Mouse (Mus musculus) neural tube, embryonic 11.5 days (tissue): ENCODE measurements at regions not wholly inside any gene's neighbourhood (a gene's known extent, or its start where the extent isn't known, plus 50 kb on each side); places are given as distances from the start of the nearest gene placed in this dataset.

Experiments used
- ATAC-seq: fragments of 200-750 bp; cut with Nextera tagmentation; 2 replicates; pipeline ENCODE4 v1.8.0; 2017; ENCODE audit warnings: moderate number of reproducible peaks, mild to moderate bottlenecking, moderate TSS enrichment, moderate library complexity; ENCODE audit not compliant: insufficient read depth, low FRiP score, low TSS enrichment
- DNase-seq: peaks from one replicate; pipeline ENCODE4 v3.0.0-alpha.2; 2015; ENCODE audit warnings: low spot score
- H3K27ac ChIP-seq: fragments of 300-500 bp; sonication (generic); 2 replicates; pipeline ENCODE4 v1.5.1; 2014; ENCODE audit warnings: low read depth, mild to moderate bottlenecking, low read length
- H3K27me3 ChIP-seq: fragments of 300-500 bp; sonication (generic); 2 replicates; pipeline ENCODE4 v1.6.1; 2014; ENCODE audit warnings: mild to moderate bottlenecking, low read length, mixed read lengths; ENCODE audit not compliant: control insufficient read depth, insufficient read depth
- H3K36me3 ChIP-seq: fragments of 300-500 bp; sonication (generic); 2 replicates; pipeline ENCODE4 v1.6.1; 2014; ENCODE audit warnings: mild to moderate bottlenecking, low read length, moderate library complexity, mixed read lengths; ENCODE audit not compliant: control insufficient read depth, insufficient read depth
- H3K4me1 ChIP-seq: fragments of 300-500 bp; sonication (generic); 2 replicates; pipeline ENCODE4 v1.6.1; 2014; ENCODE audit warnings: low read length, mixed read lengths; ENCODE audit not compliant: control insufficient read depth, insufficient read depth
- H3K4me2 ChIP-seq: fragments of 300-500 bp; sonication (generic); 2 replicates; pipeline ENCODE4 v1.6.1; 2014; ENCODE audit warnings: low read depth, mild to moderate bottlenecking, moderate library complexity
- H3K4me3 ChIP-seq: fragments of 300-500 bp; sonication (generic); 2 replicates; pipeline ENCODE4 v1.5.1; 2014; ENCODE audit warnings: low read depth, low read length
- H3K9ac ChIP-seq: fragments of 300-500 bp; sonication (generic); 2 replicates; pipeline ENCODE4 v1.6.1; 2014; ENCODE audit warnings: mild to moderate bottlenecking, low read length
- H3K9me3 ChIP-seq: fragments of 300-500 bp; sonication (generic); 2 replicates; pipeline ENCODE4 v1.6.1; 2016; ENCODE audit warnings: low read length; ENCODE audit not compliant: control insufficient read depth
- WGBS: fragments of 180-500 bp; shearing (Covaris S2); extraction: QIAGEN DNeasy Blood & Tissue Kit; methylation state at CpG from one replicate; pipeline ENCODE4 v1.1.7; 2014; 5-methylcytosine and 5-hydroxymethylcytosine counted together

DNA sequence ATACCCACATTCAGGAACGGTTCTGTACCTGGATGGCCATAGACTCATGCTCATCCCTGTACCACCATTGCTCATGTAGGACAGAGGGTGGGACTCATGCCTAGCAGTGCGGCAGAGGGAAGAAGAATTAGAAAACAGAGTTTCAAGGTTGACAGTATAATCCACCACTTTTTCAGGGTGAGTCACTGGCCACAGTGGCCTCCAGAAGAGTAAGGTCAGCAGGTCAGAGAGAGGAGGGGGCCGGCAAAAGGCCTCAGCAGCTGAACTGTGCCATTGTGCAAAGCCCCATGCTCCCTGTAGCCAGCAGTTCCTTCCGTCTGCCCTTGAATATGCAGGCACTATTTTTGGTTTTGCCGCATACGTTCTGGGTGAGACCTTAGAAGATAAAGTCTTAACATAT, 78.1 kb upstream of the Grik1 start:
- Histone ChIP-seq H3K4me3 (no peak overlapping the region), H3K9me3 (no peaks in the 10 kb centered on the region), H3K27ac (no peak overlapping the region), H3K27me3 (no peaks in the 10 kb centered on the region), H3K4me1 (no peaks in the 10 kb centered on the region), H3K36me3 (no peaks in the 10 kb centered on the region), H3K4me2 (no peak overlapping the region), H3K9ac (no peak overlapping the region)
- WGBS = 64% methylated on average over 6 of the region's 6 CpGs
- ATAC-seq (no peak), DNase-seq (no peak)

- no peaks in the 10 kb centered on the region for H3K9me3 ChIP-seq
- no peak overlapping the region for H3K4me2 ChIP-seq
- no peak overlapping the region for H3K27ac ChIP-seq
- ATAC-seq (no peak), DNase-seq (no peak)
- H3K4me3 ChIP-seq = no peak overlapping the region
- H3K27me3 ChIP-seq = no peaks in the 10 kb centered on the region
- no peak overlapping the region for H3K9ac ChIP-seq
- H3K36me3 ChIP-seq = no peaks in the 10 kb centered on the region
- no peaks in the 10 kb centered on the region for H3K4me1 ChIP-seq
- WGBS = 88% methylated on average over 1 of the region's 1 CpGs
Observed at GRCm38 (mm10) chr16:88367162-88367561, 77.1 kb upstream of the Grik1 start.

DNA sequence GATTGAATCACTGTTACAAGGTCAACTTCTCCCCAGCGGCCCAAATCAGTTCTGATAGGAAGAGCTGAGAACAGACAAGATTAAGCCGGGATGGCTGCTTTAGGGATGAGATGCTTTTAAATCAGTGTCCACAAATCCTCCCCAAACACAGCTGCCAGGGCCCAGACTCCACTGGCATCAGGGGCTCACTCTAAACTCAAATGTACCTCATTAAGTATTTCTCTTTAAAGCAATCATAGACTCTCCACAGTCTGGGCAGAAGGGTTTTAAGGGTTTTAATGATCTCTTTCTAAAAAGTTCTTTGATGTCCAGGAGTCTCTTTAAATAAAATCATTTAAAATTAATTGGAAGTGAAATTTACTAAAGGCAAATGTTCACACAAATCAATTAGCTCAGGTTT, 70.0 kb upstream of the Grik1 start:
- no peak overlapping the region for H3K27ac ChIP-seq
- no peak overlapping the region for H3K9ac ChIP-seq
- no peak overlapping the region for H3K4me2 ChIP-seq
- H3K9me3 ChIP-seq = no peaks in the 10 kb centered on the region
- H3K4me1 ChIP-seq = no peaks in the 10 kb centered on the region
- ATAC-seq (no peak), DNase-seq (no peak)
- H3K36me3 ChIP-seq = no peaks in the 10 kb centered on the region
- no peaks in the 10 kb centered on the region for H3K27me3 ChIP-seq
- H3K4me3 ChIP-seq = no peak overlapping the region
- whole genome bisulfite sequencing = 54% methylated on average over 2 of the region's 2 CpGs
